Mouse (Mus musculus) layer of hippocampus, postnatal 25 days (tissue): Measurements from ENCODE around the gene Mta2. TPM values are rescaled to one million over a fixed set of nuclear protein-coding genes. Genes with fewer than 3 reads are reported as not detected.
A peak's percentile ranks its signal among the peaks of the same experiment; 100 is the strongest.

Experiments used
- DNase-seq, 2 experiments: peaks; one replicate each; pipeline ENCODE4 v3.0.0; 2022; ENCODE audit warnings: mixed read lengths in 2 of 2, low spot score in 1 of 2; ENCODE audit errors: extremely low spot score in 1 of 2
- total RNA-seq, 2 experiments: library from RNA; stranded (reverse); gene quantifications; 2 replicates each; pipeline ENCODE4 v1.2.3; 2021

The Mta2 gene
- total RNA-seq, 2 experiments from 2014 or later, result 51.2 to 58.4 TPM

- no peak for DNase-seq
Measured at GRCm38 (mm10) chr19:8990432-8991102, 48.9 kb downstream of the Mta2 start.

GRCm38 (mm10) chr19:8991245-8991870 lies 49.7 kb downstream of the Mta2 start:
- no peak for DNase-seq

GRCm38 (mm10) chr19:8991871-8992735 lies 50.4 kb downstream of the Mta2 start:
- DNase-seq, result no peak

- peak; percentile 66 to 88 for DNase-seq
Measured at GRCm38 (mm10) chr19:8992769-8993624, 51.3 kb downstream of the Mta2 start.

- no peak for DNase-seq
Measured at GRCm38 (mm10) chr19:8993625-8993912, 51.9 kb downstream of the Mta2 start.

- DNase-seq, result no peak
Measured at GRCm38 (mm10) chr19:8994813-8995607, 53.3 kb downstream of the Mta2 start.

GRCm38 (mm10) chr19:8996601-8997000 lies 54.9 kb downstream of the Mta2 start:
- no peak for DNase-seq

GRCm38 (mm10) chr19:8997546-8997945 lies 55.9 kb downstream of the Mta2 start:
- DNase-seq, result peak in 1 of 2 experiments; percentile 42

GRCm38 (mm10) chr19:8998546-8998945 lies 56.9 kb downstream of the Mta2 start:
- DNase-seq, result no peak

GRCm38 (mm10) chr19:8999223-8999622 lies 57.5 kb downstream of the Mta2 start:
- DNase-seq, result no peak

Other genes with a start within 250 kb of the Mta2 start
- 100 to 1,000 TPM; 155 to 170 TPM for gene Slc3a2, start 218.5 kb upstream of the Mta2 start, total RNA-seq
- gene Wdr74, start 206.0 kb upstream of the Mta2 start, total RNA-seq, result 10 to 100 TPM; 43.9 to 53.6 TPM
- 1 to 10 TPM in 1 of 2 experiments, not detected in 1; 1.5 TPM for gene 1700092M07Rik, start 201.2 kb upstream of the Mta2 start, total RNA-seq
- gene Stx5a, start 200.5 kb upstream of the Mta2 start, total RNA-seq, result 10 to 100 TPM; 59.9 to 70.7 TPM
- gene Nxf1, start 184.8 kb upstream of the Mta2 start, total RNA-seq, result 10 to 100 TPM; 75.4 to 95.3 TPM
- 100 to 1,000 TPM in 1 of 2 experiments, 10 to 100 TPM in 1; 92.1 to 101 TPM for gene Tmem223, start 170.9 kb upstream of the Mta2 start, total RNA-seq
- 10 to 100 TPM in 1 of 2 experiments, 1 to 10 TPM in 1; 8.5 to 10.1 TPM for gene Tmem179b, start 167.4 kb upstream of the Mta2 start, total RNA-seq
- gene Taf6l, start 155.5 kb upstream of the Mta2 start, total RNA-seq, result 10 to 100 TPM; 13.8 to 14.1 TPM
- gene Polr2g, start 143.3 kb upstream of the Mta2 start, total RNA-seq, result 100 to 1,000 TPM; 112 to 130 TPM
- gene Zbtb3, start 139.3 kb upstream of the Mta2 start, total RNA-seq, result 1 to 10 TPM; 6.4 to 6.6 TPM
- 10 to 100 TPM; 35.3 to 36.4 TPM for gene Ttc9c, start 122.5 kb upstream of the Mta2 start, total RNA-seq
- 100 to 1,000 TPM; 109 to 120 TPM for gene Hnrnpul2, start 121.9 kb upstream of the Mta2 start, total RNA-seq
- 1 to 10 TPM in 1 of 2 experiments, not detected in 1; 4.5 TPM for gene AC129217.1, start 112.1 kb upstream of the Mta2 start, total RNA-seq
- 100 to 1,000 TPM; 103 to 111 TPM for gene Bscl2, start 104.4 kb upstream of the Mta2 start, total RNA-seq
- gene Gng3, start 102.7 kb upstream of the Mta2 start, total RNA-seq, result 100 to 1,000 TPM; 188 to 192 TPM
- under 1 TPM; 0.28 to 0.47 TPM for gene Lrrn4cl, start 91.1 kb upstream of the Mta2 start, total RNA-seq
- 10 to 100 TPM; 92.2 to 98.9 TPM for gene Ubxn1, start 70.4 kb upstream of the Mta2 start, total RNA-seq
- gene Uqcc3, start 61.0 kb upstream of the Mta2 start, total RNA-seq, result 10 to 100 TPM; 31.2 to 36.4 TPM
- gene Lbhd1, start 58.1 kb upstream of the Mta2 start, total RNA-seq, result 10 to 100 TPM; 10.1 to 16.2 TPM
- not detected for gene Gm49403, start 57.9 kb upstream of the Mta2 start, total RNA-seq
- gene 1810009A15Rik, start 53.0 kb upstream of the Mta2 start, total RNA-seq, result 10 to 100 TPM; 22.0 to 25.7 TPM
- gene Gm49416, start 52.9 kb upstream of the Mta2 start, total RNA-seq, result 1 to 10 TPM; 1.6 to 2.2 TPM
- 10 to 100 TPM; 26.1 to 27.0 TPM for gene Ints5, start 48.9 kb upstream of the Mta2 start, total RNA-seq
- 100 to 1,000 TPM; 116 to 122 TPM for gene Ganab, start 43.8 kb upstream of the Mta2 start, total RNA-seq
- 100 to 1,000 TPM; 169 to 172 TPM for gene B3gat3, start 21.5 kb upstream of the Mta2 start, total RNA-seq
- 1 to 10 TPM; 4.8 to 6.4 TPM for gene Rom1, start 12.5 kb upstream of the Mta2 start, total RNA-seq
- gene Eml3, start 12.3 kb upstream of the Mta2 start, total RNA-seq, result 10 to 100 TPM in 1 of 2 experiments, 1 to 10 TPM in 1; 9.1 to 11.1 TPM
- gene Tut1, start 12.0 kb downstream of the Mta2 start, total RNA-seq, result 10 to 100 TPM; 19.4 to 20.1 TPM
- 100 to 1,000 TPM; 215 to 256 TPM for gene Eef1g, start 25.2 kb downstream of the Mta2 start, total RNA-seq
- 10 to 100 TPM; 14.7 to 15.7 TPM for gene Ahnak, start 47.4 kb downstream of the Mta2 start, total RNA-seq
- not detected for gene Scgb1a1, start 146.1 kb downstream of the Mta2 start, total RNA-seq
- gene Asrgl1, start 193.8 kb downstream of the Mta2 start, total RNA-seq, result 100 to 1,000 TPM; 142 to 167 TPM